Mouse (Mus musculus) T-helper 17 cell (primary cell): Measurements from ENCODE around the gene Matn1.

Experiments used
- in situ Hi-C, 2 experiments: fragments of 300-600 bp; cut with MboI, MseI; formaldehyde crosslinking; loops; 1 replicate in 1 of 2; 2 replicates in 1 of 2; pipeline ENCODE4 v1.15.1; 2025; ENCODE audit warnings: high pct_unique_total_duplicates in 2 of 2

Matn1 gene

GRCm38 (mm10) chr4:130944112-130944511 lies at the start of gene Matn1:
TSS of gene Matn1 (plus strand) at chr4:130944385.
- in situ Hi-C loops: loop anchor here in 1 of 2 experiments (25.0 kb wide), 1 partner anchor 1568 kb away; the partner anchor contains the start of gene Sesn2

GRCm38 (mm10) chr4:130895701-130896100 lies 48.5 kb upstream of the Matn1 start:
- in situ Hi-C loops: loop anchor here (5.0 to 10.0 kb wide), 2 partner anchors 52 to 371 kb away; no protein-coding TSS in a partner anchor

- in situ Hi-C loops: loop anchor here (5.0 to 10.0 kb wide), 2 partner anchors 51 to 372 kb away; no protein-coding TSS in a partner anchor
These were observed 47.8 kb upstream of the Matn1 start for GRCm38 (mm10) chr4:130896372-130896771.

GRCm38 (mm10) chr4:130899383-130899781 lies 44.8 kb upstream of the Matn1 start:
- in situ Hi-C loops: loop anchor here (5.0 to 10.0 kb wide), 2 partner anchors 48 to 375 kb away; no protein-coding TSS in a partner anchor

GRCm38 (mm10) chr4:130899782-130900427 lies 44.3 kb upstream of the Matn1 start:
- in situ Hi-C loops: loop anchor here (5.0 to 25.0 kb wide), 7 partner anchors 47 to 1887 kb away; partner anchors contain the start of genes Gm10300 (in 1 of the 2), Hdac1 (in 1 of the 2) and Themis2 (in 1 of the 2)

- in situ Hi-C loops: loop anchor here (25.0 kb wide), 5 partner anchors 1138 to 1887 kb away; partner anchors contain the start of genes Gm10300 (in 1 of the 2), Hdac1 (in 1 of the 2) and Themis2 (in 1 of the 2)
These were observed 43.4 kb upstream of the Matn1 start for GRCm38 (mm10) chr4:130900746-130901145.

GRCm38 (mm10) chr4:130902289-130902781 lies 41.9 kb upstream of the Matn1 start:
- in situ Hi-C loops: loop anchor here (25.0 kb wide), 5 partner anchors 1140 to 1885 kb away; partner anchors contain the start of genes Gm10300 (in 1 of the 2), Hdac1 (in 1 of the 2) and Themis2 (in 1 of the 2)

GRCm38 (mm10) chr4:130905025-130905424 lies 39.2 kb upstream of the Matn1 start:
- in situ Hi-C loops: loop anchor here (25.0 kb wide), 5 partner anchors 1143 to 1882 kb away; partner anchors contain the start of genes Gm10300 (in 1 of the 2), Hdac1 (in 1 of the 2) and Themis2 (in 1 of the 2)

GRCm38 (mm10) chr4:130905882-130906281 lies 38.3 kb upstream of the Matn1 start:
- in situ Hi-C loops: loop anchor here (25.0 kb wide), 5 partner anchors 1144 to 1881 kb away; partner anchors contain the start of genes Gm10300 (in 1 of the 2), Hdac1 (in 1 of the 2) and Themis2 (in 1 of the 2)

- in situ Hi-C loops: loop anchor here (25.0 kb wide), 5 partner anchors 1144 to 1881 kb away; partner anchors contain the start of genes Gm10300 (in 1 of the 2), Hdac1 (in 1 of the 2) and Themis2 (in 1 of the 2)
These were observed 37.9 kb upstream of the Matn1 start for GRCm38 (mm10) chr4:130906296-130906695.

GRCm38 (mm10) chr4:130907200-130908069 lies 36.8 kb upstream of the Matn1 start:
- in situ Hi-C loops: loop anchor here (25.0 kb wide), 5 partner anchors 1145 to 1880 kb away; partner anchors contain the start of genes Gm10300 (in 1 of the 2), Hdac1 (in 1 of the 2) and Themis2 (in 1 of the 2)

GRCm38 (mm10) chr4:130908133-130908532 lies 36.1 kb upstream of the Matn1 start:
- in situ Hi-C loops: loop anchor here (25.0 kb wide), 5 partner anchors 1146 to 1879 kb away; partner anchors contain the start of genes Gm10300 (in 1 of the 2), Hdac1 (in 1 of the 2) and Themis2 (in 1 of the 2)

- in situ Hi-C loops: loop anchor here (25.0 kb wide), 5 partner anchors 1147 to 1878 kb away; partner anchors contain the start of genes Gm10300 (in 1 of the 2), Hdac1 (in 1 of the 2) and Themis2 (in 1 of the 2)
These were observed 34.9 kb upstream of the Matn1 start for GRCm38 (mm10) chr4:130909167-130909874.

- in situ Hi-C loops: loop anchor here (10.0 to 25.0 kb wide), 7 partner anchors 556 to 1877 kb away; partner anchors contain the start of genes Gm10300 (in 2 of the 2), Epb41 (in 1 of the 2), Hdac1 (in 1 of the 2) and Themis2 (in 1 of the 2)
These were observed 33.5 kb upstream of the Matn1 start for GRCm38 (mm10) chr4:130910666-130911065.

- in situ Hi-C loops: loop anchor here (10.0 to 25.0 kb wide), 7 partner anchors 558 to 1875 kb away; partner anchors contain the start of genes Gm10300 (in 2 of the 2), Epb41 (in 1 of the 2), Hdac1 (in 1 of the 2) and Themis2 (in 1 of the 2)
These were observed 31.6 kb upstream of the Matn1 start for GRCm38 (mm10) chr4:130912626-130913025.

- in situ Hi-C loops: loop anchor here (10.0 to 25.0 kb wide), 7 partner anchors 558 to 1874 kb away; partner anchors contain the start of genes Gm10300 (in 2 of the 2), Epb41 (in 1 of the 2), Hdac1 (in 1 of the 2) and Themis2 (in 1 of the 2)
These were observed 31.1 kb upstream of the Matn1 start, which contains the start of gene Laptm5 for GRCm38 (mm10) chr4:130913077-130913476. TSS of gene Laptm5 (plus strand) at chr4:130913125.

- in situ Hi-C loops: loop anchor here (10.0 to 25.0 kb wide), 7 partner anchors 559 to 1874 kb away; partner anchors contain the start of genes Gm10300 (in 2 of the 2), Epb41 (in 1 of the 2), Hdac1 (in 1 of the 2) and Themis2 (in 1 of the 2)
These were observed 30.7 kb upstream of the Matn1 start for GRCm38 (mm10) chr4:130913511-130913910.

GRCm38 (mm10) chr4:130914011-130914410 lies 30.2 kb upstream of the Matn1 start:
- in situ Hi-C loops: loop anchor here (10.0 to 25.0 kb wide), 7 partner anchors 559 to 1873 kb away; partner anchors contain the start of genes Gm10300 (in 2 of the 2), Epb41 (in 1 of the 2), Hdac1 (in 1 of the 2) and Themis2 (in 1 of the 2)
